In genomic region chr7:81152826-81153225, GRCm38 (mm10) we compare ENCODE assay signal across 26 mouse cellular contexts. TPM values are rescaled to one million over a fixed set of nuclear protein-coding genes. Genes with fewer than 3 reads are reported as not detected.
A peak's percentile ranks its signal among the peaks of the same experiment; 100 is the strongest.
DNase-seq lines count a peak whose midpoint lies in the region; ATAC-seq and TF ChIP-seq lines count a peak whose summit lies in the region.
"Had no signal": no experiment of that assay in that cellular context is flagged by ENCODE, and none has a peak within 500 bp of the region (broad histone marks: within the 10 kb centered on the region; RNA-seq: fewer than 3 reads in every experiment).

No protein-coding gene starts in this region.

- no peak overlapping the region for H3K27ac ChIP-seq in embryonic facial prominence, embryonic 12.5 days
- no peak overlapping the region for H3K27ac ChIP-seq in embryonic facial prominence, embryonic 10.5 days (replicated peaks)
- H3K27ac ChIP-seq in heart, embryonic 10.5 days, result 0 out of 2 replicates have a peak overlapping the region, but pooled peaks have one; percentile 32
- peak overlapping the region; percentile 17; the same call in 1 of the 2 replicates for H3K27ac ChIP-seq in ES-E14 (ENCODE audit: insufficient read depth, low read depth, low read length, poor library complexity, severe bottlenecking)
- no peak overlapping the region for H3K27ac ChIP-seq in liver, embryonic 11.5 days (ENCODE audit: low read depth, low read length)
- H3K27ac ChIP-seq: forebrain, embryonic 13.5 days; forebrain, embryonic 15.5 days had no signal

- 0 out of 2 replicates have a peak, but pooled peaks have one; percentile 52 for ATAC-seq in embryonic facial prominence, embryonic 12.5 days (ENCODE audit: insufficient number of reproducible peaks, insufficient read depth, low FRiP score, low TSS enrichment)
- ATAC-seq in frontal cortex, adult (ENCODE audit: low TSS enrichment), result no peak
- ATAC-seq in liver, embryonic 11.5 days (replicated peaks; ENCODE audit: low FRiP score), result no peak
- ATAC-seq: CD4-positive, CD25-positive, alpha-beta regulatory T cell, adult 4 months; forebrain, embryonic 13.5 days; forebrain, embryonic 15.5 days; forebrain, postnatal 0 days; Patski had no signal

- no peak overlapping the region for H3K4me3 ChIP-seq in embryonic facial prominence, embryonic 12.5 days
- no peak overlapping the region for H3K4me3 ChIP-seq in embryonic facial prominence, embryonic 10.5 days
- no peak overlapping the region for H3K4me3 ChIP-seq in heart, embryonic 10.5 days
- H3K4me3 ChIP-seq in ES-E14 (ENCODE audit: insufficient read depth in 1 of 2, low read depth in 1 of 2, low read length in 2 of 2, poor library complexity in 1 of 2, severe bottlenecking in 1 of 2), result peak overlapping the region; percentile 28 to 63
- no peak overlapping the region for H3K4me3 ChIP-seq in liver, embryonic 11.5 days (ENCODE audit: low read depth, low read length)
- H3K4me3 ChIP-seq: forebrain, embryonic 13.5 days; forebrain, embryonic 15.5 days had no signal

- no peak overlapping the region for H3K4me2 ChIP-seq in embryonic facial prominence, embryonic 12.5 days (replicated peaks)
- no peak overlapping the region for H3K4me2 ChIP-seq in liver, embryonic 11.5 days
- H3K4me2 ChIP-seq: forebrain, embryonic 13.5 days; forebrain, embryonic 15.5 days had no signal

- 85% methylated on average over 7 of the region's 7 CpGs for WGBS in embryonic facial prominence, embryonic 12.5 days
- WGBS in embryonic facial prominence, embryonic 10.5 days, result 87% methylated on average over 7 of the region's 7 CpGs
- 71% methylated on average over 7 of the region's 7 CpGs for WGBS in heart, embryonic 10.5 days
- 77% methylated on average over 7 of the region's 7 CpGs for WGBS in liver, embryonic 11.5 days

- peaks cover 3% of the 10 kb centered on the region; the same call in 1 of the 2 replicates for H3K9me3 ChIP-seq in embryonic facial prominence, embryonic 12.5 days
- H3K9me3 ChIP-seq in embryonic facial prominence, embryonic 10.5 days, result 0 out of 2 replicates have a peak, but pooled peaks cover 7% of the 10 kb centered on the region
- H3K9me3 ChIP-seq in heart, embryonic 10.5 days, result 0 out of 2 replicates have a peak, but pooled peaks cover 3% of the 10 kb centered on the region
- H3K9me3 ChIP-seq in ES-E14 (ENCODE audit: control insufficient read depth, insufficient read depth, low read depth, low read length), result no peaks in the 10 kb centered on the region
- H3K9me3 ChIP-seq in liver, embryonic 11.5 days (ENCODE audit: control insufficient read depth, low read length), result peaks cover 3% of the 10 kb centered on the region; the same call in 1 of the 2 replicates
- H3K9me3 ChIP-seq: forebrain, embryonic 13.5 days; forebrain, embryonic 15.5 days had no signal

- no peaks in the 10 kb centered on the region for H3K4me1 ChIP-seq in embryonic facial prominence, embryonic 12.5 days
- no peaks in the 10 kb centered on the region for H3K4me1 ChIP-seq in embryonic facial prominence, embryonic 10.5 days
- H3K4me1 ChIP-seq in heart, embryonic 10.5 days, result peaks cover 16% of the 10 kb centered on the region
- H3K4me1 ChIP-seq in ES-E14 (ENCODE audit: control insufficient read depth in 2 of 2, insufficient read depth in 2 of 2, low read length in 2 of 2, poor library complexity in 1 of 2), result peaks cover 5 to 8% of the 10 kb centered on the region in 2 experiments; a peak in 3 of 4 replicates
- H3K4me1 ChIP-seq in liver, embryonic 11.5 days (replicated peaks; ENCODE audit: control insufficient read depth, insufficient read depth, low read length), result peaks cover 7% of the 10 kb centered on the region; the same call in 1 of the 2 replicates
- H3K4me1 ChIP-seq: forebrain, embryonic 13.5 days; forebrain, embryonic 15.5 days had no signal

- H3K27me3 ChIP-seq in embryonic facial prominence, embryonic 12.5 days, result 0 out of 2 replicates have a peak, but pooled peaks cover 3% of the 10 kb centered on the region
- 0 out of 2 replicates have a peak, but pooled peaks cover 4% of the 10 kb centered on the region for H3K27me3 ChIP-seq in embryonic facial prominence, embryonic 10.5 days (replicated peaks; ENCODE audit: low read depth, poor library complexity, severe bottlenecking)
- no peaks in the 10 kb centered on the region for H3K27me3 ChIP-seq in heart, embryonic 10.5 days (ENCODE audit: insufficient read depth, poor library complexity, severe bottlenecking)
- H3K27me3 ChIP-seq in liver, embryonic 11.5 days (replicated peaks; ENCODE audit: control insufficient read depth, insufficient read depth, low read length), result no peaks in the 10 kb centered on the region; the same call in 1 of the 2 replicates
- H3K27me3 ChIP-seq: CH12.LX; forebrain, embryonic 13.5 days; forebrain, embryonic 15.5 days; Patski had no signal

- H3K36me3 ChIP-seq in embryonic facial prominence, embryonic 12.5 days, result no peaks in the 10 kb centered on the region
- no peaks in the 10 kb centered on the region for H3K36me3 ChIP-seq in embryonic facial prominence, embryonic 10.5 days (replicated peaks)
- 0 out of 2 replicates have a peak, but pooled peaks cover 4% of the 10 kb centered on the region for H3K36me3 ChIP-seq in heart, embryonic 10.5 days
- peaks cover 6% of the 10 kb centered on the region; the same call in 1 of the 2 replicates for H3K36me3 ChIP-seq in ES-E14 (ENCODE audit: control insufficient read depth, insufficient read depth, low read length, poor library complexity, severe bottlenecking)
- H3K36me3 ChIP-seq in liver, embryonic 11.5 days (ENCODE audit: control insufficient read depth, insufficient read depth, low read length), result no peaks in the 10 kb centered on the region
- H3K36me3 ChIP-seq: forebrain, embryonic 15.5 days had no signal

- DNase-seq in embryonic facial prominence, embryonic 10.5 days (ENCODE audit: low spot score), result no peak
- no peak for DNase-seq in heart, embryonic 10.5 days (ENCODE audit: low spot score)
- DNase-seq in heart, postnatal 4 days, result no peak
- DNase-seq in ES-E14 (ENCODE audit: low read depth, low spot score) (no peak), ZHBTc4 (ENCODE audit: low read depth, low spot score) (peak; percentile 54)
- DNase-seq in liver, embryonic 11.5 days (ENCODE audit: low spot score), result no peak
- DNase-seq: adrenal gland, adult 2 months; adrenal gland, postnatal 10 days; adrenal gland, postnatal 25 days; B cell, adult 2 months; cerebellum, adult 11 months; cerebellum, adult 18-20 months; cerebellum, adult 8-10 months; cerebellum, adult 9-11 months; cerebellum, postnatal 25 days; forebrain, postnatal 0 days had no signal

- in situ Hi-C loops in ES-E14 (cut with MboI; ENCODE audit: low sequenced_read_pairs in 2 of 2, unreplicated experiment in 2 of 2), result loop anchor here (10.0 to 25.0 kb wide), 2 partner anchors 184 to 268 kb away; partner anchors contain the start of gene Rps17 (in 1 of the 2)

- H3K9ac ChIP-seq in embryonic facial prominence, embryonic 12.5 days, result no peak overlapping the region
- H3K9ac ChIP-seq in ES-E14 (ENCODE audit: insufficient read depth, low read depth, low read length, poor library complexity, severe bottlenecking), result peak overlapping the region; percentile 16; the same call in 1 of the 2 replicates
- no peak overlapping the region for H3K9ac ChIP-seq in liver, embryonic 11.5 days (ENCODE audit: low read depth, low read length)
- H3K9ac ChIP-seq: forebrain, embryonic 13.5 days; forebrain, embryonic 15.5 days; forebrain, postnatal 0 days had no signal

TF ChIP-seq in ES-E14, 5 proteins besides CTCF, POLR2A, EP300 and RAD21:
- no peak for TF ChIP-seq ZNF384 (IDR thresholded peaks at IDR 0.05; ENCODE audit: low read depth, low read length)
- TF ChIP-seq ZC3H11A (IDR thresholded peaks at IDR 0.05; ENCODE audit: borderline replicate concordance, low read depth, low read length), result no peak
- TF ChIP-seq HCFC1 (IDR thresholded peaks at IDR 0.05; ENCODE audit: borderline replicate concordance, insufficient read depth, low read length), result no peak
- no peak for TF ChIP-seq MAFK (IDR thresholded peaks at IDR 0.05; ENCODE audit: insufficient read depth, low read depth, low read length)
- no peak for TF ChIP-seq CHD2 (IDR thresholded peaks at IDR 0.05; ENCODE audit: low read depth, low read length)
TF ChIP-seq in ES-E14: peak in this region for 0.

RNA-seq across cellular contexts. Expression of gene Slc28a1, which starts 38.2 kb away (rescaled TPM):
- 0.08 TPM in 1 of 2 replicates, not detected in the other for polyA plus RNA-seq in embryonic facial prominence, embryonic 12.5 days (2016; fragmentation: Nextera tagmentation; extraction: Ambion mirVana)
- 0.05 TPM in 1 of 2 replicates, not detected in the other for polyA plus RNA-seq in embryonic facial prominence, embryonic 10.5 days (2016; fragmentation: Nextera tagmentation; extraction: Ambion mirVana)
- polyA plus RNA-seq in heart, embryonic 10.5 days (2016; fragmentation: Nextera tagmentation; extraction: Ambion mirVana), result 0.09 and 0.17 TPM in 2 replicates
- under 1 TPM in 1 of 2 experiments, not detected in 1; 0.33 TPM for total RNA-seq in heart, postnatal 4 days (2021)
- 44.8 and 69.2 TPM in 2 replicates for total RNA-seq in ES-E14 (2012; rRNA removed)
- polyA plus RNA-seq in liver, embryonic 11.5 days (2014; fragmentation: Nextera tagmentation; extraction: Ambion mirVana), result 0.58 and 0.67 TPM in 2 replicates
- polyA plus RNA-seq: adrenal gland, adult 2 months; CD4-positive, CD25-positive, alpha-beta regulatory T cell, adult 4 months; embryonic facial prominence, embryonic 11.5 days; embryonic facial prominence, embryonic 14.5 days; forebrain, embryonic 11.5 days; forebrain, embryonic 13.5 days; forebrain, embryonic 15.5 days; Patski had no signal

Comparison
In these comparisons a context has a peak if more than half of its experiments do, and no peak if none do; other contexts are left out.
1. H3K27ac ChIP-seq: peak in heart, embryonic 10.5 days (single experiment) and ES-E14 (single experiment); none in embryonic facial prominence, embryonic 12.5 days (single experiment), embryonic facial prominence, embryonic 10.5 days (single experiment) and liver, embryonic 11.5 days (single experiment).
2. H3K4me3 ChIP-seq: peak in ES-E14 (2 of 2); none in embryonic facial prominence, embryonic 12.5 days (single experiment), embryonic facial prominence, embryonic 10.5 days (single experiment), heart, embryonic 10.5 days (single experiment) and liver, embryonic 11.5 days (single experiment).